In genomic region chr5:134521131-134521530, GRCm38 (mm10) we compare ENCODE assay signal across 26 mouse cellular contexts. TPM values are rescaled to one million over a fixed set of nuclear protein-coding genes. Genes with fewer than 3 reads are reported as not detected.
DNase-seq lines count a peak whose midpoint lies in the region; ATAC-seq lines count a peak whose summit lies in the region.
"Had no signal": no experiment of that assay in that cellular context is flagged by ENCODE, and none has a peak within 500 bp of the region (broad histone marks: within the 10 kb centered on the region; RNA-seq: fewer than 3 reads in every experiment).

No protein-coding gene starts in this region.

- no peaks in the 10 kb centered on the region for H3K9me3 ChIP-seq in hindbrain, embryonic 15.5 days
- H3K9me3 ChIP-seq in hindbrain, embryonic 13.5 days = no peaks in the 10 kb centered on the region
- H3K9me3 ChIP-seq in midbrain, embryonic 13.5 days = no peaks in the 10 kb centered on the region
- H3K9me3 ChIP-seq in midbrain, embryonic 16.5 days (replicated peaks; ENCODE audit: control insufficient read depth, low read length, poor library complexity, severe bottlenecking) = no peaks in the 10 kb centered on the region; the same call in 1 of the 2 replicates
- H3K9me3 ChIP-seq: hindbrain, embryonic 12.5 days; intestine, embryonic 15.5 days; neural tube, embryonic 12.5 days had no signal

- no peak overlapping the region for H3K9ac ChIP-seq in hindbrain, embryonic 15.5 days
- no peak overlapping the region for H3K9ac ChIP-seq in hindbrain, embryonic 13.5 days
- no peak overlapping the region for H3K9ac ChIP-seq in midbrain, embryonic 13.5 days (replicated peaks)
- H3K9ac ChIP-seq in midbrain, embryonic 16.5 days (ENCODE audit: low read depth, low read length) = no peak overlapping the region
- H3K9ac ChIP-seq: embryonic facial prominence, embryonic 12.5 days; hindbrain, embryonic 12.5 days; intestine, embryonic 15.5 days; neural tube, embryonic 12.5 days had no signal

- no peak overlapping the region for H3K4me2 ChIP-seq in hindbrain, embryonic 15.5 days
- H3K4me2 ChIP-seq in hindbrain, embryonic 13.5 days = no peak overlapping the region
- no peak overlapping the region for H3K4me2 ChIP-seq in midbrain, embryonic 13.5 days (replicated peaks)
- H3K4me2 ChIP-seq in midbrain, embryonic 16.5 days (ENCODE audit: low read length) = no peak overlapping the region
- H3K4me2 ChIP-seq: embryonic facial prominence, embryonic 12.5 days; heart, embryonic 11.5 days; hindbrain, embryonic 12.5 days; intestine, embryonic 15.5 days; midbrain, embryonic 11.5 days; neural tube, embryonic 12.5 days had no signal

- no peaks in the 10 kb centered on the region for H3K27me3 ChIP-seq in hindbrain, embryonic 15.5 days
- no peaks in the 10 kb centered on the region for H3K27me3 ChIP-seq in hindbrain, embryonic 13.5 days
- no peaks in the 10 kb centered on the region for H3K27me3 ChIP-seq in midbrain, embryonic 13.5 days
- H3K27me3 ChIP-seq in midbrain, embryonic 16.5 days (ENCODE audit: control insufficient read depth, insufficient read depth, low read depth, low read length) = no peaks in the 10 kb centered on the region
- H3K27me3 ChIP-seq: embryonic facial prominence, embryonic 12.5 days; hindbrain, embryonic 12.5 days; intestine, embryonic 15.5 days; neural tube, embryonic 12.5 days had no signal

- peak overlapping the region; percentile 35; the same call in 1 of the 2 replicates for H3K27ac ChIP-seq in hindbrain, embryonic 15.5 days (replicated peaks)
- H3K27ac ChIP-seq in hindbrain, embryonic 13.5 days = no peak overlapping the region
- H3K27ac ChIP-seq in midbrain, embryonic 13.5 days = peak overlapping the region; percentile 31; the same call in 1 of the 2 replicates
- no peak overlapping the region for H3K27ac ChIP-seq in midbrain, embryonic 16.5 days (ENCODE audit: low read length)
- peak overlapping the region; percentile 75 for H3K27ac ChIP-seq in macrophage
- H3K27ac ChIP-seq: embryonic facial prominence, embryonic 12.5 days; hindbrain, embryonic 12.5 days; intestine, embryonic 15.5 days; neural tube, embryonic 12.5 days; stomach, postnatal 0 days had no signal

- H3K79me2 ChIP-seq in macrophage (ENCODE audit: inconsistent target) = peaks cover 10% of the 10 kb centered on the region; the same call in 1 of the 2 replicates

- no peak overlapping the region for H3K4me3 ChIP-seq in hindbrain, embryonic 15.5 days
- no peak overlapping the region for H3K4me3 ChIP-seq in hindbrain, embryonic 13.5 days
- no peak overlapping the region for H3K4me3 ChIP-seq in midbrain, embryonic 13.5 days (replicated peaks)
- H3K4me3 ChIP-seq in midbrain, embryonic 16.5 days (ENCODE audit: low read depth, low read length) = no peak overlapping the region
- no peak overlapping the region for H3K4me3 ChIP-seq in macrophage (ENCODE audit: inconsistent target)
- H3K4me3 ChIP-seq: embryonic facial prominence, embryonic 12.5 days; hindbrain, embryonic 12.5 days; intestine, embryonic 15.5 days; neural tube, embryonic 12.5 days had no signal

- peaks cover 55% of the 10 kb centered on the region for H3K36me3 ChIP-seq in hindbrain, embryonic 15.5 days
- peaks cover 86% of the 10 kb centered on the region for H3K36me3 ChIP-seq in hindbrain, embryonic 13.5 days
- H3K36me3 ChIP-seq in midbrain, embryonic 13.5 days = peaks cover 88% of the 10 kb centered on the region
- H3K36me3 ChIP-seq in midbrain, embryonic 16.5 days (ENCODE audit: control insufficient read depth, insufficient read depth, low read length) = peaks cover 35% of the 10 kb centered on the region
- peaks cover 19% of the 10 kb centered on the region for H3K36me3 ChIP-seq in macrophage (ENCODE audit: inconsistent target)

- WGBS in hindbrain, embryonic 15.5 days = 49% methylated on average over 2 of the region's 2 CpGs
- 54% methylated on average over 2 of the region's 2 CpGs for WGBS in hindbrain, embryonic 13.5 days
- 57% methylated on average over 2 of the region's 2 CpGs for WGBS in midbrain, embryonic 13.5 days
- WGBS in midbrain, embryonic 16.5 days = 58% methylated on average over 2 of the region's 2 CpGs
- 100% methylated on average over 2 of the region's 2 CpGs for WGBS in macrophage (ENCODE audit: missing documents)

- no peak for ATAC-seq in hindbrain, embryonic 15.5 days (ENCODE audit: low FRiP score, low read depth)
- ATAC-seq in hindbrain, embryonic 13.5 days (ENCODE audit: low FRiP score) = no peak
- ATAC-seq in midbrain, embryonic 13.5 days = no peak
- ATAC-seq in midbrain, embryonic 16.5 days = no peak
- ATAC-seq: intestine, embryonic 15.5 days had no signal

- DNase-seq in brain, adult 2 months (ENCODE audit: low read depth, low spot score) = peak; percentile 60
- DNase-seq in adrenal gland, adult 2 months = no peak
- DNase-seq: adrenal gland, postnatal 25 days; cerebellum, adult 11-12 months; cerebellum, postnatal 14 days; kidney, adult 8-10 months; kidney, postnatal 25 days; right cerebral cortex, postnatal 14 days; thymus, adult 2 months; thymus, postnatal 4 days had no signal

- no peaks in the 10 kb centered on the region for H3K4me1 ChIP-seq in hindbrain, embryonic 15.5 days (replicated peaks)
- 0 out of 2 replicates have a peak, but pooled peaks cover 7% of the 10 kb centered on the region for H3K4me1 ChIP-seq in hindbrain, embryonic 13.5 days (replicated peaks)
- 0 out of 2 replicates have a peak, but pooled peaks cover 7% of the 10 kb centered on the region for H3K4me1 ChIP-seq in midbrain, embryonic 13.5 days (replicated peaks)
- no peaks in the 10 kb centered on the region for H3K4me1 ChIP-seq in midbrain, embryonic 16.5 days (ENCODE audit: control insufficient read depth, insufficient read depth, low read length)
- H3K4me1 ChIP-seq: embryonic facial prominence, embryonic 12.5 days; hindbrain, embryonic 12.5 days; intestine, embryonic 15.5 days; neural tube, embryonic 12.5 days had no signal

RNA-seq across cellular contexts. Expression of gene Clip2, which starts 31.1 kb away (rescaled TPM):
- polyA plus RNA-seq in hindbrain, embryonic 15.5 days (2015; fragmentation: Nextera tagmentation; extraction: Ambion mirVana) = 13.8 and 14.9 TPM in 2 replicates
- 14.4 and 15.1 TPM in 2 replicates for polyA plus RNA-seq in hindbrain, embryonic 13.5 days (2015; fragmentation: Nextera tagmentation; extraction: Ambion mirVana)
- 13.4 and 15.3 TPM in 2 replicates for polyA plus RNA-seq in midbrain, embryonic 13.5 days (2015; fragmentation: Nextera tagmentation; extraction: Ambion mirVana)
- polyA plus RNA-seq in midbrain, embryonic 16.5 days (2015; fragmentation: Nextera tagmentation; extraction: Ambion mirVana) = 16.7 and 17.1 TPM in 2 replicates
- total RNA-seq in macrophage (2018; cell fraction: chromatin; rRNA removed) = 10 to 100 TPM; 11.8 to 85.0 (median 49.1) TPM
- 10 to 100 TPM; 12.8 to 32.5 (median 20.5) TPM for total RNA-seq in macrophage (2018; cell fraction: cytosol; rRNA removed)
- total RNA-seq in macrophage (2018; cell fraction: nucleus; rRNA removed) = 10 to 100 TPM; 18.9 to 60.9 (median 39.2) TPM
- polyA plus RNA-seq in macrophage (2018) = 12.7 to 25.8 TPM (median 14.6 TPM) in 3 replicates
- total RNA-seq in adrenal gland, adult 2 months (2021) = 10 to 100 TPM; 13.3 to 21.5 TPM
- 15.1 and 16.8 TPM in 2 replicates for polyA plus RNA-seq in adrenal gland, adult 2 months (2012; rRNA removed)

RNA-seq across cellular contexts. Expression of gene Syna, which starts 38.8 kb away (rescaled TPM):
- polyA plus RNA-seq in hindbrain, embryonic 15.5 days (2015; fragmentation: Nextera tagmentation; extraction: Ambion mirVana) = 0.47 and 0.88 TPM in 2 replicates
- 0.42 and 0.43 TPM in 2 replicates for polyA plus RNA-seq in hindbrain, embryonic 13.5 days (2015; fragmentation: Nextera tagmentation; extraction: Ambion mirVana)
- 0.47 and 0.48 TPM in 2 replicates for polyA plus RNA-seq in midbrain, embryonic 13.5 days (2015; fragmentation: Nextera tagmentation; extraction: Ambion mirVana)
- polyA plus RNA-seq in midbrain, embryonic 16.5 days (2015; fragmentation: Nextera tagmentation; extraction: Ambion mirVana) = 0.46 and 0.92 TPM in 2 replicates
- total RNA-seq in macrophage (2018; cell fraction: chromatin; rRNA removed) = not detected
- total RNA-seq in macrophage (2018; cell fraction: cytosol; rRNA removed) = under 1 TPM in 2 of 26 experiments, not detected in 24; 0.05 to 0.06 TPM
- not detected for total RNA-seq in macrophage (2018; cell fraction: nucleus; rRNA removed)
- polyA plus RNA-seq in macrophage (2018) = not detected in 3 replicates
- total RNA-seq in adrenal gland, adult 2 months (2021) = not detected
- polyA plus RNA-seq in adrenal gland, adult 2 months (2012; rRNA removed) = 0.04 TPM in 1 of 2 replicates, not detected in the other
- total RNA-seq: adrenal gland, postnatal 25 days; gastrocnemius, adult 8-10 months; granulocyte monocyte progenitor cell, adult 5-6 weeks had no signal
- polyA plus RNA-seq: heart, embryonic 11.5 days; heart, postnatal 0 days; liver, embryonic 16.5 days had no signal

Comparison
In these comparisons a context has a peak if more than half of its experiments do, and no peak if none do; other contexts are left out.
1. H3K27ac ChIP-seq: peak in hindbrain, embryonic 15.5 days (single experiment), midbrain, embryonic 13.5 days (single experiment) and macrophage (single experiment); none in hindbrain, embryonic 13.5 days (single experiment) and midbrain, embryonic 16.5 days (single experiment).